Mouse (Mus musculus) neural tube, embryonic 11.5 days (tissue): Measurements from ENCODE around the gene Gm3646. TPM values are rescaled to one million over a fixed set of nuclear protein-coding genes. Genes with fewer than 3 reads are reported as not detected.

Source experiments
- ATAC-seq: fragments of 200-750 bp; cut with Nextera tagmentation; 2 replicates; pipeline ENCODE4 v1.8.0; 2017; ENCODE audit warnings: moderate number of reproducible peaks, mild to moderate bottlenecking, moderate TSS enrichment, moderate library complexity; ENCODE audit not compliant: insufficient read depth, low FRiP score, low TSS enrichment
- DNase-seq: peaks from one replicate; pipeline ENCODE4 v3.0.0-alpha.2; 2015; ENCODE audit warnings: low spot score
- H3K27ac ChIP-seq: fragments of 300-500 bp; sonication (generic); 2 replicates; pipeline ENCODE4 v1.5.1; 2014; ENCODE audit warnings: low read depth, mild to moderate bottlenecking, low read length
- H3K27me3 ChIP-seq: fragments of 300-500 bp; sonication (generic); 2 replicates; pipeline ENCODE4 v1.6.1; 2014; ENCODE audit warnings: mild to moderate bottlenecking, low read length, mixed read lengths; ENCODE audit not compliant: control insufficient read depth, insufficient read depth
- H3K36me3 ChIP-seq: fragments of 300-500 bp; sonication (generic); 2 replicates; pipeline ENCODE4 v1.6.1; 2014; ENCODE audit warnings: mild to moderate bottlenecking, low read length, moderate library complexity, mixed read lengths; ENCODE audit not compliant: control insufficient read depth, insufficient read depth
- H3K4me1 ChIP-seq: fragments of 300-500 bp; sonication (generic); 2 replicates; pipeline ENCODE4 v1.6.1; 2014; ENCODE audit warnings: low read length, mixed read lengths; ENCODE audit not compliant: control insufficient read depth, insufficient read depth
- H3K4me2 ChIP-seq: fragments of 300-500 bp; sonication (generic); 2 replicates; pipeline ENCODE4 v1.6.1; 2014; ENCODE audit warnings: low read depth, mild to moderate bottlenecking, moderate library complexity
- H3K4me3 ChIP-seq: fragments of 300-500 bp; sonication (generic); 2 replicates; pipeline ENCODE4 v1.5.1; 2014; ENCODE audit warnings: low read depth, low read length
- H3K9ac ChIP-seq: fragments of 300-500 bp; sonication (generic); 2 replicates; pipeline ENCODE4 v1.6.1; 2014; ENCODE audit warnings: mild to moderate bottlenecking, low read length
- H3K9me3 ChIP-seq: fragments of 300-500 bp; sonication (generic); 2 replicates; pipeline ENCODE4 v1.6.1; 2016; ENCODE audit warnings: low read length; ENCODE audit not compliant: control insufficient read depth
- WGBS: fragments of 180-500 bp; shearing (Covaris S2); extraction: QIAGEN DNeasy Blood & Tissue Kit; methylation state at CpG from one replicate; pipeline ENCODE4 v1.1.7; 2014; 5-methylcytosine and 5-hydroxymethylcytosine counted together
- polyA plus RNA-seq: library from polyadenylated mRNA; unstranded; fragments of >200 nt; fragmentation: Nextera tagmentation; extraction: Ambion mirVana; gene quantifications from 2 replicates; pipeline ENCODE4 v1.2.1, GENCODE M21; 2014

Gene Gm3646
- polyA plus RNA-seq, 1 experiment from 2014 or later: not detected

DNA sequence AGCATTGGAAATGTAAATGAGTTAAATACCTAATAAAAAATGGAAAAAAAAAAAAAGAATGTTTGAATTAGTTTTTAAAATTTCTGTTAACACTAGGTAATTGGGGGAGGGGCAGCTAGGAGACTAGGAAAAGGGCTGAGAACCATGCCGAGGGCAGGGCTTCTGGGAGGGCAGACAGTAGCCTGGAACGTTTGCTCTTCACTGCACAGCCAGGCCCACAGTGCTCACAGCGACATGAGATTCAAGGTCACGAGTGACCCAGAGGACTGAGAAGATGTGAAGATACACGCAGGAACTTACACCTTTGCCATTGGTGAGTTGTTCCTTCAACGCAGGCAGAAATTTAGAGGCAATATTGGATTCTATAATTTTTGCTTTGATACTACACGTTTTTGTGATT lies 2.2 kb downstream of the Gm3646 start:
- Histone ChIP-seq H3K36me3 (no peaks in the 10 kb centered on the region), H3K4me1 (no peaks in the 10 kb centered on the region), H3K9me3 (no peaks in the 10 kb centered on the region), H3K4me3 (no peak overlapping the region), H3K9ac (no peak overlapping the region), H3K27me3 (no peaks in the 10 kb centered on the region), H3K27ac (no peak overlapping the region), H3K4me2 (no peak overlapping the region)
- DNase-seq (no peak), ATAC-seq (no peak)
- 86% methylated on average over 7 of the region's 7 CpGs for WGBS

DNA sequence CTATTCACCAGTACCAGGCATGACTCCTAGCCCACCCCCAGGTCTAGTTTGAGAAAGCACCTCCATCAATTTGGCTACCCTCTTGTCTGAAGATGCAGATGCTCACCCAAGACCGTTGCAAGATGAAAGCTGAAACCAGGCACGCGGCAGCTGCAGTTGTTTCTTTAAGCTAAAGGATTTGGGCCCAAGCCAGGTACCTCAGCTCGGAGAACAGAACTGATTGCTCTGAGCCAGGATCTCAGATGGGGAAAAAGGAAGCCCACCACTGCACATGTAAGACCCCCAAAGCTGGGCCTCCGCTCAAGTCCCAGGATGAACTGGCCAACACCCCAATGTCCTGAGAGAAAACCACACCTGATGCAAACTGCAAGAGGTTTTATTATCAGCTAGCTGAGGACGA lies 7.6 kb downstream of the Gm3646 start:
- Histone ChIP-seq H3K4me2 (no peak overlapping the region), H3K27ac (no peak overlapping the region), H3K4me1 (no peaks in the 10 kb centered on the region), H3K9ac (no peak overlapping the region), H3K4me3 (no peak overlapping the region), H3K9me3 (no peaks in the 10 kb centered on the region), H3K27me3 (no peaks in the 10 kb centered on the region), H3K36me3 (no peaks in the 10 kb centered on the region)
- no peak for ATAC-seq
- DNase-seq: no peak
- 91% methylated on average over 6 of the region's 6 CpGs for WGBS

- Histone ChIP-seq H3K4me3 (no peak overlapping the region), H3K27me3 (no peaks in the 10 kb centered on the region), H3K9ac (no peak overlapping the region), H3K27ac (no peak overlapping the region), H3K4me1 (no peaks in the 10 kb centered on the region), H3K9me3 (no peaks in the 10 kb centered on the region), H3K4me2 (no peak overlapping the region), H3K36me3 (no peaks in the 10 kb centered on the region)
- no peak for DNase-seq
- 86% methylated on average over 3 of the region's 3 CpGs for WGBS
- no peak for ATAC-seq
Measured at GRCm38 (mm10) chr1:39796765-39797164, 8.4 kb downstream of the Gm3646 start.

GRCm38 (mm10) chr1:39784632-39785031 lies 20.5 kb downstream of the Gm3646 start:
- Histone ChIP-seq H3K27me3 (no peaks in the 10 kb centered on the region), H3K4me1 (no peaks in the 10 kb centered on the region), H3K9ac (no peak overlapping the region), H3K4me2 (no peak overlapping the region), H3K9me3 (no peaks in the 10 kb centered on the region), H3K36me3 (no peaks in the 10 kb centered on the region), H3K4me3 (no peak overlapping the region), H3K27ac (no peak overlapping the region)
- WGBS: 84% methylated on average over 5 of the region's 5 CpGs
- DNase-seq (no peak), ATAC-seq (no peak)

GRCm38 (mm10) chr1:39781835-39782234 lies 23.3 kb downstream of the Gm3646 start:
- Histone ChIP-seq H3K4me3 (no peak overlapping the region), H3K4me2 (no peak overlapping the region), H3K36me3 (no peaks in the 10 kb centered on the region), H3K27ac (no peak overlapping the region), H3K27me3 (no peaks in the 10 kb centered on the region), H3K4me1 (no peaks in the 10 kb centered on the region), H3K9me3 (no peaks in the 10 kb centered on the region), H3K9ac (no peak overlapping the region)
- no peak for ATAC-seq
- 97% methylated on average over 6 of the region's 6 CpGs for WGBS
- no peak for DNase-seq

DNA sequence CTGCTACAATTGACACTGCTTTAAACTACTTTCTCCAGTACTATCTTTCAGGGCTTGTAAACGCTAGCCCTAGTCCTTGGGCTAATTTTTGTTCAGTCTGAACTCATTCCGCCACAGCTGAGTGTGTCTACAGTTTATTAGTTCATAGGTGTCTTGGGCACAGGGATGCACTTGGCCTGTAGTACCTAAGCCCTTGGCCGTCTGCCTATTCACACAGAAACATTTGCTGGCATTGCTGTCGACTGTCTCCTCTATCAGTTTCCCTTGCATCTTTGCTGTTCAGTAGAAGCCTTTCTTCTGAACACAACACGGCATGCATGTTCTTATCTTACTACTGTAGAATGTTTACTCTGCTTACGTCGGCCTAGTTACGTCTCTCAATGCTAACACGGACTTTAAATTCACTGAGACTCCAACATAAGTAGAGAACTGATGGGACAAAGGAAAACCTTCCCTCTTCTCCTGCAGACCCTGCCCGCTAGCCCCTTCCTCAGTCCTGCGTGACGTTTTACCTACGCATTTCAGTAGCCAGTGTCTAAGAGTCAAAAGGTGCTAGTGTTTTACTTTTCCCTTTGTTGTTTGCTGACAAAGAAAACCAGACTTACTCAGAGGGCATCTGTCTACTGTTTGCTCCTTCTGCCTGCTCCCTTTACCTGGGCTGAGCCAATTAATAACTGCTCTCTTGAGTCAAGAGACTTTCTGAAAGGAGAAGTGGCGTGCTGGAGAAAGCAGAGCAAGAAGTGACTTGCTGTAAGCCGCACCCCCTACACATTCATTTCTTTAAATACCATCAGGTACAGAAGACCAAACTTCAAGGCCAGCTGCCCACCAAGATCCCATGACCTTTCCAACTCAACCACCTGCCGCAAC lies 25.8 kb downstream of the Gm3646 start:
- DNase-seq: no peak
- H3K4me2 ChIP-seq: no peak overlapping the region
- H3K27me3 ChIP-seq: no peaks in the 10 kb centered on the region
- H3K9me3 ChIP-seq: no peaks in the 10 kb centered on the region
- WGBS: 93% methylated on average over 16 of the region's 16 CpGs
- H3K4me1 ChIP-seq: no peaks in the 10 kb centered on the region
- no peak overlapping the region for H3K4me3 ChIP-seq
- H3K27ac ChIP-seq: no peak overlapping the region
- H3K9ac ChIP-seq: no peak overlapping the region
- ATAC-seq: no peak
- H3K36me3 ChIP-seq: no peaks in the 10 kb centered on the region

- Histone ChIP-seq H3K27ac (no peak overlapping the region), H3K4me3 (no peak overlapping the region), H3K9ac (no peak overlapping the region), H3K27me3 (no peaks in the 10 kb centered on the region), H3K4me2 (no peak overlapping the region), H3K9me3 (no peaks in the 10 kb centered on the region), H3K36me3 (no peaks in the 10 kb centered on the region), H3K4me1 (0 out of 2 replicates have a peak, but pooled peaks cover 2% of the 10 kb centered on the region)
- 73% methylated on average over 14 of the region's 14 CpGs for WGBS
- ATAC-seq: no peak
- no peak for DNase-seq
Measured at GRCm38 (mm10) chr1:39773991-39774729, 31.0 kb downstream of the Gm3646 start.

- WGBS: 77% methylated on average over 5 of the region's 5 CpGs
- Histone ChIP-seq H3K4me3 (no peak overlapping the region), H3K4me1 (0 out of 2 replicates have a peak, but pooled peaks cover 2% of the 10 kb centered on the region), H3K27me3 (no peaks in the 10 kb centered on the region), H3K27ac (no peak overlapping the region), H3K9me3 (no peaks in the 10 kb centered on the region), H3K9ac (no peak overlapping the region), H3K4me2 (no peak overlapping the region), H3K36me3 (no peaks in the 10 kb centered on the region)
- DNase-seq: no peak
- ATAC-seq: no peak
Measured at GRCm38 (mm10) chr1:39773551-39773950, 31.6 kb downstream of the Gm3646 start.
